ENCODE assay signal across 23 mouse cellular contexts in genomic region chr2:151783493-151783892, GRCm38 (mm10). TPM values are rescaled to one million over a fixed set of nuclear protein-coding genes. Genes with fewer than 3 reads are reported as not detected.
DNase-seq lines count a peak whose midpoint lies in the region; ATAC-seq lines count a peak whose summit lies in the region.
"Had no signal": no experiment of that assay in that cellular context is flagged by ENCODE, and none has a peak within 500 bp of the region (broad histone marks: within the 10 kb centered on the region; RNA-seq: fewer than 3 reads in every experiment).

No protein-coding gene starts in this region.

- no peaks in the 10 kb centered on the region for H3K36me3 ChIP-seq in hindbrain, embryonic 13.5 days
- H3K36me3 ChIP-seq: G1E had no signal

- no peak for DNase-seq in cerebellum, adult 11 months
- DNase-seq in layer of hippocampus, postnatal 36 days: no peak
- DNase-seq: adrenal gland, adult 2 months; adrenal gland, adult 8-10 months; adrenal gland, postnatal 10 days; adrenal gland, postnatal 14 days; adrenal gland, postnatal 25 days; adrenal gland, postnatal 36 days; B cell, adult 2 months; cerebellum, adult 11-12 months; cerebellum, adult 18-20 months; cerebellum, adult 2 months; cerebellum, adult 8-10 months; cerebellum, adult 9-10 months had no signal

- no peaks in the 10 kb centered on the region for H3K4me1 ChIP-seq in hindbrain, embryonic 13.5 days (replicated peaks)

- no peak overlapping the region for H3K9ac ChIP-seq in hindbrain, embryonic 13.5 days

- H3K4me2 ChIP-seq in hindbrain, embryonic 13.5 days: no peak overlapping the region

- no peak overlapping the region for H3K27ac ChIP-seq in hindbrain, embryonic 13.5 days

- H3K9me3 ChIP-seq in hindbrain, embryonic 13.5 days: no peaks in the 10 kb centered on the region
- H3K9me3 ChIP-seq: G1E had no signal

- no peak overlapping the region for H3K4me3 ChIP-seq in hindbrain, embryonic 13.5 days

- peak; percentile 47 for ATAC-seq in CD4-positive, CD25-positive, alpha-beta regulatory T cell, adult 4 months
- peak; percentile 65 for ATAC-seq in activated CD4-positive, CD25-positive, alpha-beta regulatory T cell, adult 4 months
- peak; percentile 71 for ATAC-seq in inflammation-experienced regulatory T-cells, adult 6 months
- ATAC-seq in hindbrain, embryonic 13.5 days (ENCODE audit: low FRiP score): no peak
- ATAC-seq: Patski had no signal

- H3K27me3 ChIP-seq in hindbrain, embryonic 13.5 days: 0 out of 2 replicates have a peak, but pooled peaks cover under 1% of the 10 kb centered on the region

- 81% methylated on average over 2 of the region's 2 CpGs for WGBS in hindbrain, embryonic 13.5 days

RNA-seq across cellular contexts. Expression of gene Psmf1, which starts 39.5 kb away (rescaled TPM):
- 10 to 100 TPM; 63.8 to 93.7 TPM for polyA plus RNA-seq in CD4-positive, CD25-positive, alpha-beta regulatory T cell, adult 4 months (2017; shearing (Covaris generic))
- 10 to 100 TPM; 66.8 to 71.8 TPM for polyA plus RNA-seq in activated CD4-positive, CD25-positive, alpha-beta regulatory T cell, adult 4 months (2017; shearing (Covaris generic))
- polyA plus RNA-seq in inflammation-experienced regulatory T-cells, adult 6 months (2017; shearing (Covaris generic)): 10 to 100 TPM; 67.0 to 79.2 (median 76.2) TPM
- polyA plus RNA-seq in hindbrain, embryonic 13.5 days (2015; fragmentation: Nextera tagmentation; extraction: Ambion mirVana): 57.7 and 60.8 TPM in 2 replicates
- total RNA-seq in layer of hippocampus, postnatal 36 days (2021): 10 to 100 TPM; 31.3 to 33.7 TPM

RNA-seq across cellular contexts. Expression of gene Rspo4, which starts 59.2 kb away (rescaled TPM):
- not detected for polyA plus RNA-seq in CD4-positive, CD25-positive, alpha-beta regulatory T cell, adult 4 months (2017; shearing (Covaris generic))
- not detected for polyA plus RNA-seq in activated CD4-positive, CD25-positive, alpha-beta regulatory T cell, adult 4 months (2017; shearing (Covaris generic))
- polyA plus RNA-seq in inflammation-experienced regulatory T-cells, adult 6 months (2017; shearing (Covaris generic)): not detected
- 0.39 and 0.47 TPM in 2 replicates for polyA plus RNA-seq in hindbrain, embryonic 13.5 days (2015; fragmentation: Nextera tagmentation; extraction: Ambion mirVana)
- total RNA-seq in layer of hippocampus, postnatal 36 days (2021): not detected
- total RNA-seq: adrenal gland, postnatal 10 days; adrenal gland, postnatal 14 days; CH12.LX; MEL had no signal
- polyA plus RNA-seq: C2C12; cerebellum, adult 2 months; G1E; Patski had no signal
